Mouse (Mus musculus) thymus, adult 2 months (tissue): ENCODE data around the gene Tmem201. TPM values are rescaled to one million over a fixed set of nuclear protein-coding genes. Genes with fewer than 3 reads are reported as not detected.

Source experiments
- DNase-seq: peaks from one replicate; pipeline ENCODE4 v3.0.0; 2021
- H3K27ac ChIP-seq: fragments of 200-500 bp; 2 replicates; pipeline ENCODE4 v1.5.1; 2012; ENCODE audit warnings: low read length, control low read depth; ENCODE audit not compliant: control insufficient read depth, insufficient read depth
- H3K27me3 ChIP-seq: fragments of 200-500 bp; 2 replicates; pipeline ENCODE4 v1.6.1; 2012; ENCODE audit warnings: mild to moderate bottlenecking, low read length, moderate library complexity, mixed read lengths; ENCODE audit not compliant: control insufficient read depth, insufficient read depth
- H3K36me3 ChIP-seq: fragments of 200-500 bp; 2 replicates; pipeline ENCODE4 v1.6.1; 2012; ENCODE audit warnings: mild to moderate bottlenecking, low read length, moderate library complexity; ENCODE audit not compliant: control insufficient read depth, insufficient read depth
- H3K4me1 ChIP-seq: fragments of 200-500 bp; replicated peaks from 2 replicates; pipeline ENCODE4 v1.6.1; 2012; ENCODE audit warnings: low read length; ENCODE audit not compliant: control insufficient read depth, insufficient read depth
- H3K4me3 ChIP-seq: fragments of 200-500 bp; 2 replicates; pipeline ENCODE4 v1.5.1; 2012; ENCODE audit warnings: mild to moderate bottlenecking, low read length, control low read depth, moderate library complexity; ENCODE audit not compliant: control insufficient read depth, insufficient read depth
- CTCF ChIP-seq: fragments of 200-500 bp; IDR thresholded peaks from 2 replicates; pipeline ENCODE4 v1.5.1; 2012; ENCODE audit warnings: mild to moderate bottlenecking, control low read depth, low read length, moderate library complexity, borderline replicate concordance; ENCODE audit not compliant: control insufficient read depth, poor library complexity, insufficient read depth; ENCODE audit errors: extremely low read depth
- POLR2A ChIP-seq: fragments of 200-500 bp; IDR thresholded peaks from 2 replicates; pipeline ENCODE4 v1.6.1; 2012; ENCODE audit warnings: mild to moderate bottlenecking, low read length, control low read depth, moderate library complexity; ENCODE audit not compliant: control insufficient read depth, poor library complexity, insufficient read depth; ENCODE audit errors: extremely low read depth
- WGBS: fragments of 180-500 bp; shearing (Covaris S2); methylation state at CpG from one replicate; pipeline ENCODE4 v1.1.7; 2018; 5-methylcytosine and 5-hydroxymethylcytosine counted together
- polyA plus RNA-seq: library from polyadenylated mRNA; depleted of rRNA; stranded (reverse); fragments of >200 nt; gene quantifications from 2 replicates; pipeline ENCODE4 v1.2.3, GENCODE M21; 2012

The Tmem201 gene
- polyA plus RNA-seq, 1 experiment, result 71.7 TPM

DNA sequence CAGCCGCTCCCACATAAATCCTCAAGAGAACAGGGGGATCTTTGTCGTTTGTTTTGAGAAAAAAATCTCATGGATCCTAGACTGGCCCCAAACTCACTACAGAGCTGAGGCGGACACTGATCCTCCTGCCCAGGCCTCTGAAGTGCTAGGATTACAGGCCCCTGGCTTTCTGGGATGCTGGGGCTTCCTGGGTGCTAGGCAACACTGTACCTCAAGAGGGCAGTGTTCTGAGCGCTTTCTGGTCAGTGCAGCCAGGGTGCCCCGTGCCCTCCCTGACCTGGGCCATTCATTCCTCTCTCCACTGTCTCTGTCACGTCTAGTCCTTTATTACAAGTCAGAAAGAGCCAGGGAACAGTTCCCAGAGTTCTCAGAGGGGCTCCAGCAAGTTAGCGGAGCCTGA, 25.9 kb downstream of the Tmem201 start:
- H3K4me3 ChIP-seq, result no peak overlapping the region
- WGBS, result 60% methylated on average over 7 of the region's 7 CpGs

DNA sequence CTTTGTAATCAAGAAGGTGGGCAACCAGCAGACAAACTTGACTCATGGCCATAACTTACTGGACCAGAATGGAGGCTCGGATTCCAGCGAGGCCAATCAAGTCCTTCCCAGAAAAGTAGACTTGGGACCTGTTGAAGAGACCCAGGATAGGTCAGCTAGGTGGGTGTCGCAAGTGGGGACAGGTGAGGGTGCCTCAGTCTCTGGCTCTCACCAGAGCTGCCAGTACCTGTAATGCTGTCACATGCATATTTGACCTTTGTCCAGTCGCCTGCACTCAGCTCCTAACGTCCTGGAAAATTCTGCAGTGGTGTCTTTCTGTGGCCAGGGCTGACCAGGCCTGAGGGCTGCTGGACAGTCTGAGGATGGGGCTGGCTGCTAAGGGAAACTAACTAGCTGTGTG, 26.4 kb downstream of the Tmem201 start:
- 97% methylated on average over 5 of the region's 5 CpGs for WGBS
- no peak overlapping the region for H3K27ac ChIP-seq
- TF ChIP-seq POLR2A, result no peak
- TF ChIP-seq CTCF, result no peak
- DNase-seq, result no peak
- no peak overlapping the region for H3K4me3 ChIP-seq
- H3K4me1 ChIP-seq, result peaks cover 4% of the 10 kb centered on the region
- H3K36me3 ChIP-seq, result no peaks in the 10 kb centered on the region
- no peaks in the 10 kb centered on the region for H3K27me3 ChIP-seq

More for the DNA sequence above, 25.9 kb downstream of the Tmem201 start:
- H3K27me3 ChIP-seq, result no peaks in the 10 kb centered on the region
- DNase-seq, result peak; percentile 46
- TF ChIP-seq POLR2A, result no peak
- peak; percentile 85 for TF ChIP-seq CTCF
- no peaks in the 10 kb centered on the region for H3K36me3 ChIP-seq
- H3K4me1 ChIP-seq, result peaks cover 3% of the 10 kb centered on the region
- H3K27ac ChIP-seq, result no peak overlapping the region

DNA sequence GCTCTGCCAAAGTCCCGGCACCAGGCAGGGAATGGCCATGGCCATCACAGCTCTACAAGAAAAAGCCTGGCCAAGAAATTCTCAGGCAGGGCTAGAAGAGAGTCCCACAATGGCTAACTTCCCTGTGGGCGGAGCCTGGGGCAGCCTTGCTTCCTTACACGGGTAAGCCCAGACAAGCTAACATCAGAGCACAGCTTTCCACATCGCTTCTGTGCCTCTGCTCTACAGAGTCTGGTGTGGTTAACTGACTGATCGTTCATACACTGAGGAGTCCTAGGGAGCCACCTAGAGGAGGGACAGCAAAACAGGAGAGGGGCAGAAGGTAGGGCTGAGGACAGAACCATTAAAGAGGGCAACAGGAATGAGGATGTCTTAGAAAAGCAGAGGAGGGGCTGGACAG, 27.3 kb downstream of the Tmem201 start:
- H3K27ac ChIP-seq, result peak overlapping the region; percentile 37; the same call in 1 of the 2 replicates
- peak; percentile 78 for DNase-seq
- TF ChIP-seq CTCF (no peak), POLR2A (no peak)
- 12% methylated on average over 5 of the region's 5 CpGs for WGBS
- H3K36me3 ChIP-seq, result no peaks in the 10 kb centered on the region
- no peak overlapping the region for H3K4me3 ChIP-seq
- H3K27me3 ChIP-seq, result no peaks in the 10 kb centered on the region
- H3K4me1 ChIP-seq, result peaks cover 12% of the 10 kb centered on the region

DNA sequence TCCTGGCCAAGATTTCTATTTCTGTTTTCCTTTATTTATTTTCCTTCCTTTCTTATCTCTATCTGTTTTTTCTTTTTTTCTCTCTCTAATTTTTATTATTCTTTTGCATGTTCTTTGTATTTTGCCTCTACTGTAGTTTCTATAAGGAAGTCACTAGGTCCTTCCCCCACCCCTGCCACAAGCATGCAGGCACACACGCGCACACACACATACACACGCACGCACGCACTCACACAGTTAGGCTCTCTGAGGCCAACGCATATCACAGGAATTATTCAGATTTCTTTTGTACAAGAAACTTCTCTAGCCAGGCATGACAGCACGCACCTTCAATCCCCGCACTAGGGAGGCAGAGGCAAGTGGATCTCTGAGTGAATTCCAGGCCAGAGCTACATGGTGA, 31.9 kb downstream of the Tmem201 start:
- WGBS, result 66% methylated on average over 8 of the region's 8 CpGs
- peak; percentile 24 for DNase-seq
- peaks cover 46% of the 10 kb centered on the region for H3K4me1 ChIP-seq

DNA sequence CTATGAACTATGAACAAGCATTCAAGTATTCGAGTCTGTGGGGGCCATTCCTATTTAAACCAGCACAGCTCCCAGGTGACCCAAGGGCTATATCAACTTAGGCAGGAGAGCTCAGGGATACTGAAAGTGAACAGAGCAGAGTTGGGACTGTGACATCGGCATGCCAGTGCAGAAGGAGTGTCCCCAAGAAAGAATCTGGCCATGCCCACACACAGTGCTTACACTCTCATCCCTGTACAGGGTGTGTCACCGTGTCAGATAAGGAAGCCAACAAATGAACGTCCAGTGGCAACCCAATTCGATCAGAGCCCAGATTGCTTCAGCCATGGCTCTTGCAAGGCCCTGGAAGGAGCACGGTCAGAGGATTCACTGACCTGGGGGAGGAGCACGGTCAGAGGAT, 32.5 kb downstream of the Tmem201 start:
- TF ChIP-seq POLR2A, result no peak
- TF ChIP-seq CTCF, result no peak
- Histone ChIP-seq H3K27ac (peak overlapping the region; percentile 17; the same call in 1 of the 2 replicates), H3K36me3 (no peaks in the 10 kb centered on the region), H3K4me1 (peaks cover 50% of the 10 kb centered on the region), H3K4me3 (no peak overlapping the region), H3K27me3 (no peaks in the 10 kb centered on the region)
- no peak for DNase-seq
- WGBS, result 47% methylated on average over 7 of the region's 7 CpGs

More for the DNA sequence above, 31.9 kb downstream of the Tmem201 start:
- H3K27ac ChIP-seq, result no peak overlapping the region
- TF ChIP-seq POLR2A (no peak), CTCF (no peak)
- no peak overlapping the region for H3K4me3 ChIP-seq
- no peaks in the 10 kb centered on the region for H3K36me3 ChIP-seq
- no peaks in the 10 kb centered on the region for H3K27me3 ChIP-seq

DNA sequence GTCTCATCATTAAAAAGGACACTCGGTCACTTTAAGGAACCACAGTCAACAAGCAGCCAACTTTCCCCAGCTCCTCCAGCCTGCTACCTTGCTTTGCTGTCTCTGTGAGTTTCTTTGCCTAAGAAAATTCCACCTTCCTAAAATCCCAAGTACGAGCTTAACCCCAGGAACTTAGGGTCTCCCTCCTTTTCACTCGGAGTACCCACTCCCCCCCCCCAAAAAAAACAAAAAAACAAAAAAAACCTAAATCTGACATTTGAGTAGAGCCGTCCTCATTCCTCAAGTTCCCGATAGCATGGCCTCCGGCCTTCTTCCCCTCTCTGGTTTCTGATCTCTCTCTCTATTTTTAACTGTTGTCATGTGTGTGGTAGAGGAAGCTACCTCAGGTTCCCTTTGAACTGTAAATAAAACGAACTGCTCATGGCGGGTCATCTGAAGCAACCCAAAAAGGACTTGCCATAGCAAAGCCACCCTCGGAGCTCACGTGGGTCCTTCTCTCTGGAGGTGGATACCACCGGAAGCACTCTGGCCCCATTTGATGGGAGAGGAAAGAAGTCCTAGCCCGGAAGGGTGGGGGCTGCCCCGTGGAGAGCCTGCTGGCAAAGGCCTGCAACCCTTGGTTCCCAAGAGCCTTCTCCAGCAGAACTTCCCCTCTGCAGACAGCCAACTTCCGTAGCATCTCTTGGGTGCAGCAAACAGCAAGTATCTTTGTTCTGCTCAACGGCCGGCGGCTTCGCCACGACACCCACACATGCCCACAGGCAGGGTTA, 35.4 kb downstream of the Tmem201 start, which contains the start of gene Pik3cd:
Gene Pik3cd, minus strand, starts transcription at position 362 of the 770 bp plus-strand sequence.
- Histone ChIP-seq H3K27me3 (no peaks in the 10 kb centered on the region), H3K27ac (peak within 1 kb of the TSS; percentile 83), H3K36me3 (no peaks in the 10 kb centered on the region), H3K4me1 (peaks cover 58% of the 10 kb centered on the region), H3K4me3 (peak within 1 kb of the TSS; percentile 38)
- no peak for TF ChIP-seq CTCF
- 0 out of 2 replicates have a peak, but pooled peaks have one; percentile 27 for TF ChIP-seq POLR2A
- DNase-seq, result peak; percentile 57
- 6% methylated on average over 19 of the region's 19 CpGs for WGBS
